Mouse (Mus musculus) ES-E14 (cell line): Measurements from ENCODE around the gene 1700025G04Rik. TPM values are rescaled to one million over a fixed set of nuclear protein-coding genes. Genes with fewer than 3 reads are reported as not detected.
A peak's percentile ranks its signal among the peaks of the same experiment; 100 is the strongest.

ENCODE experiments used
- DNase-seq: peaks from one replicate; pipeline ENCODE4 v3.0.0-alpha.2; 2013; ENCODE audit warnings: low read depth, low spot score
- H3K27ac ChIP-seq: 2 replicates; pipeline ENCODE4 v1.5.1; 2012; ENCODE audit warnings: low read depth, mild to moderate bottlenecking, low read length, moderate library complexity, mixed read lengths; ENCODE audit not compliant: poor library complexity, insufficient read depth, severe bottlenecking
- H3K36me3 ChIP-seq: 2 replicates; pipeline ENCODE4 v1.6.1; 2012; ENCODE audit warnings: mild to moderate bottlenecking, low read length, moderate library complexity, mixed read lengths; ENCODE audit not compliant: control insufficient read depth, poor library complexity, insufficient read depth, severe bottlenecking
- H3K4me1 ChIP-seq, 2 experiments: fragments of 150-350 bp in 1 of 2; sonication (generic) in 1 of 2; 2 replicates each; pipeline ENCODE4 v1.6.1; 2012; ENCODE audit warnings: low read length in 2 of 2, mild to moderate bottlenecking in 1 of 2, mixed read lengths in 1 of 2; ENCODE audit not compliant: control insufficient read depth in 2 of 2, insufficient read depth in 2 of 2, poor library complexity in 1 of 2
- H3K4me3 ChIP-seq, 2 experiments: fragments of 150-350 bp in 1 of 2; sonication (generic) in 1 of 2; 2 replicates each; pipeline ENCODE4 v1.5.1; 2012; ENCODE audit warnings: low read length in 2 of 2, low read depth in 1 of 2, mild to moderate bottlenecking in 1 of 2, mixed read lengths in 1 of 2; ENCODE audit not compliant: insufficient read depth in 1 of 2, poor library complexity in 1 of 2, severe bottlenecking in 1 of 2
- H3K9ac ChIP-seq: 2 replicates; pipeline ENCODE4 v1.6.1; 2012; ENCODE audit warnings: low read depth, mild to moderate bottlenecking, low read length, mixed read lengths; ENCODE audit not compliant: poor library complexity, insufficient read depth, severe bottlenecking
- H3K9me3 ChIP-seq: fragments of 150-350 bp; sonication (generic); 2 replicates; pipeline ENCODE4 v1.6.1; 2012; ENCODE audit warnings: low read depth, mild to moderate bottlenecking, low read length; ENCODE audit not compliant: control insufficient read depth, insufficient read depth
- CHD2 ChIP-seq: IDR thresholded peaks from 2 replicates; pipeline ENCODE4 v1.6.1; 2014; ENCODE audit warnings: mild to moderate bottlenecking, low read depth, low read length, inconsistent platforms
- HCFC1 ChIP-seq: IDR thresholded peaks from 2 replicates; pipeline ENCODE4 v1.6.1; 2012; ENCODE audit warnings: low read length, inconsistent platforms, borderline replicate concordance; ENCODE audit not compliant: insufficient read depth
- MAFK ChIP-seq: IDR thresholded peaks from 2 replicates; pipeline ENCODE4 v1.6.1; 2014; ENCODE audit warnings: mild to moderate bottlenecking, low read depth, low read length, inconsistent platforms; ENCODE audit not compliant: insufficient read depth
- ZC3H11A ChIP-seq: IDR thresholded peaks from 2 replicates; pipeline ENCODE4 v1.6.1; 2012; ENCODE audit warnings: low read depth, mild to moderate bottlenecking, inconsistent platforms, low read length, borderline replicate concordance
- ZNF384 ChIP-seq: IDR thresholded peaks from 2 replicates; pipeline ENCODE4 v1.6.1; 2012; ENCODE audit warnings: low read depth, low read length, inconsistent platforms
- in situ Hi-C, 2 experiments: fragments of 600-800 bp; cut with MboI; formaldehyde crosslinking; loops; one replicate each; pipeline ENCODE4 v1.15.1; 2025; ENCODE audit warnings: low sequenced_read_pairs in 2 of 2, inconsistent platforms in 1 of 2; ENCODE audit not compliant: unreplicated experiment in 2 of 2
- total RNA-seq: library from RNA; depleted of rRNA; stranded (reverse); fragments of 300-350 nt; gene quantifications from 2 replicates; pipeline ENCODE4 v1.2.3, GENCODE M21; 2012

1700025G04Rik gene
- total RNA-seq, 1 experiment, result 2.1 TPM

- TF ChIP-seq ZNF384, result no peak
- peak; percentile 81 for TF ChIP-seq ZC3H11A
These were observed 269.5 kb downstream of the 1700025G04Rik start for GRCm38 (mm10) chr1:151820457-151820856.

GRCm38 (mm10) chr1:151819190-151819589 is 270.7 kb downstream of the 1700025G04Rik start:
- Histone ChIP-seq H3K27ac (no peak overlapping the region), H3K4me1 (no peaks in the 10 kb centered on the region), H3K9me3 (no peaks in the 10 kb centered on the region), H3K9ac (no peak overlapping the region), H3K36me3 (peaks cover 6% of the 10 kb centered on the region; the same call in 1 of the 2 replicates), H3K4me3 (no peak overlapping the region)
- no peak for DNase-seq
- in situ Hi-C loops, result no loop called here
- TF ChIP-seq ZC3H11A (no peak), CHD2 (no peak), MAFK (no peak), ZNF384 (no peak), HCFC1 (no peak)

More at GRCm38 (mm10) chr1:151820457-151820856, 269.5 kb downstream of the 1700025G04Rik start:
- no peak overlapping the region for H3K27ac ChIP-seq
- H3K9me3 ChIP-seq, result no peaks in the 10 kb centered on the region
- H3K36me3 ChIP-seq, result peaks cover 6% of the 10 kb centered on the region; the same call in 1 of the 2 replicates
- DNase-seq, result peak; percentile 61
- H3K4me1 ChIP-seq, result no peaks in the 10 kb centered on the region
- in situ Hi-C loops, result no loop called here
- no peak overlapping the region for H3K4me3 ChIP-seq
- H3K9ac ChIP-seq, result no peak overlapping the region

- TF ChIP-seq MAFK, result no peak
- TF ChIP-seq ZNF384, result no peak
- TF ChIP-seq CHD2, result no peak
- no peak for TF ChIP-seq ZC3H11A
- no peak for TF ChIP-seq HCFC1
- Histone ChIP-seq H3K9ac (no peak overlapping the region), H3K4me3 (no peak overlapping the region), H3K4me1 (no peaks in the 10 kb centered on the region), H3K36me3 (peaks cover 12% of the 10 kb centered on the region), H3K27ac (no peak overlapping the region), H3K9me3 (no peaks in the 10 kb centered on the region)
- DNase-seq, result no peak
- in situ Hi-C loops, result no loop called here
These were observed 273.9 kb downstream of the 1700025G04Rik start for GRCm38 (mm10) chr1:151816051-151816450.

- no peak for TF ChIP-seq ZC3H11A
- no peak for TF ChIP-seq HCFC1
- no peak for TF ChIP-seq CHD2
- TF ChIP-seq ZNF384, result no peak
- TF ChIP-seq MAFK, result no peak
- no peak for DNase-seq
- no peak overlapping the region for H3K9ac ChIP-seq
- no peak overlapping the region for H3K27ac ChIP-seq
- in situ Hi-C loops, result no loop called here
- no peak overlapping the region for H3K4me3 ChIP-seq
- no peaks in the 10 kb centered on the region for H3K9me3 ChIP-seq
- no peaks in the 10 kb centered on the region for H3K4me1 ChIP-seq
- H3K36me3 ChIP-seq, result peaks cover 14% of the 10 kb centered on the region
These were observed 277.8 kb downstream of the 1700025G04Rik start for GRCm38 (mm10) chr1:151812004-151812712.

- Histone ChIP-seq H3K9ac (no peak overlapping the region), H3K36me3 (peaks cover 14% of the 10 kb centered on the region), H3K4me1 (no peaks in the 10 kb centered on the region), H3K4me3 (no peak overlapping the region), H3K27ac (no peak overlapping the region), H3K9me3 (no peaks in the 10 kb centered on the region)
- no peak for DNase-seq
- TF ChIP-seq HCFC1, result no peak
- no peak for TF ChIP-seq CHD2
- in situ Hi-C loops, result no loop called here
These were observed 278.5 kb downstream of the 1700025G04Rik start for GRCm38 (mm10) chr1:151811456-151811855.
